Mouse (Mus musculus) adrenal gland, adult 8-10 months (tissue): Measurements from ENCODE around the gene Itprid2. TPM values are rescaled to one million over a fixed set of nuclear protein-coding genes. Genes with fewer than 3 reads are reported as not detected.
"Not testable (repeated sequence)": the region's sequence is repeated elsewhere in the genome, so short reads cannot be mapped to it uniquely, and the experiment has no call there.

Source experiments
- DNase-seq: peaks from one replicate; pipeline ENCODE4 v3.0.0; 2022
- total RNA-seq, 4 experiments: library from RNA; stranded (reverse); gene quantifications; 2 replicates each; pipeline ENCODE4 v1.2.4; 2022

The Itprid2 gene
- total RNA-seq: 10 to 100 TPM; 35.1 to 49.1 (median 43.9) TPM

- peak; percentile 96 for DNase-seq
These were observed at the start of gene Itprid2 for GRCm38 (mm10) chr2:79634528-79635400. Gene Itprid2 (plus strand): TSS chr2:79635352.

DNA sequence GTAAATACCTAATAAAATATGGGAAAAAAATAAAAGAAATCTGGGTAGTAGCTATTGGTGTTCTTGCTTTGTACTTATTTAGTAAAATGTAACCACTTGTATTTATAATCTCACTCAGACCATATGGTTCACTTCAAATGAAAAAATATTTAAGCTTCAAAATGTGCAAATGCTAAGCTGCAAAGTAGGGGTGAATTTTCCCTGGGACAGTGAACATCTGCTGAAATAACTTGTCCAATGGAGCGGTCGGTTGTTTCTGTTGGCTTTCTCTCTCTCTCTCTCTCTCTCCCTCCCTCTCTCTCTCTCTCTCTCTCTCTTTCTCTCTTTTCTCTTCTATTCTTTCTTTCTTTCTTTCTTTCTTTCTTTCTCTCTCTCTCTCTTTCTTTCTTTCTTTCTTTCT, 39.0 kb upstream of the Itprid2 start:
- DNase-seq: no peak

DNA sequence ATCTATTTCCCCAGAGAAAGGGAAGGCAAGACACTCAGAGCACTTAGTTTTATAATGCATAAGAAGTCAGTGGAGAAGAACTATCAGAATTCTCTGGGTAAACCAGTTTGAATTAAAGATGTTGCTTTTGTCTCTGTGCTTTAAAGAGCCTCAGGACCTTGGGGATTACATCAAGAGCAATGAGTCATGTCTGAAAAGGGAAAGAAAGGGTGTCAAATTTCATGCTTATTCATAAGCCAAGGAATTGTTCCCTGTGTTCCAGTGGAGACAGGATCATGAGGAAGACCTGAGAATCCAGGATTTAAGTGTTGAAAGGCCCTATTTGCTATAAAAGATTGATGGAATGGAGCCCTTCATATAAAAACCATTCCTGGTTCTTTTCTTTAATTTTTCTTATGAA, 38.1 kb upstream of the Itprid2 start:
- DNase-seq: no peak

DNA sequence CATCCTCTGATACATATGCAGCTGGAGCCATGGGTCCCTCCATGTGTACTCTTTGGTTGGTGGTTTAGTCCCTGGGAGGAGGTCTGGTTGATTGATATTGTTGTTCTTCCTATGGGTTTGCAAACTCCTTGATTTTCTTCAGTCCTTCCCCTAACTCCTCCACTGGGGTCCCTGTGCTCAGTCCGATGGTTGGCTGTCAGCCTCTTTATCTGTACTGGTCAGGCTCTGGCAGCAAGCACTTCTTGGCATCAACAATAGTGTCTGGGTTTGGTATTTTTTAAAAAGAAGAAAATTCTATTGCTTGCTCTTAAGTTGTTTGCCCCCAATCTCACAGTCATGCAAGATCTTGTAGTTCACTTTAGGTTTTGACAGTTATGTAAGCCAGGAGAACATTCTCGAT, 34.0 kb upstream of the Itprid2 start:
- not testable (repeated sequence) for DNase-seq

DNA sequence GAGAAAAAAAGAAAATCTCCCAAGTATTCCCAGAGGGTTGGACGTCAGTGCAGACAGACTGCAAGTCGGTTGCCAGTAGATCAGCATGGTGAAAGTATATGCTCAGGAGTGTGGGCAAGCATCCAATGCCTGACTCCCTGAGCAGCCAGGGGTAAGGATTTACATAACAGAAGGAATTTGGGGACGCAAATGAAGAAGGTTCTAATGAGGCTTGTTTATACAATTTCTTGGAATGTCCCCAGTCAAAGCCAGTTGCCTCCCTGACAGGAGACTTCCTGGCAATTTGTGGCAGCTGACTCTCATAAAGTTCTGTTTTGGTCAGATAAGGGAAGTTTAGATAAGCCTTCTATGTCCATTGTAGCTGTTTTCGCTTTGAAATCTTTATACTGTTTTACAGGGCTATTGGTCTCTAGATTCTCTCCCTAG, 33.4 kb upstream of the Itprid2 start:
- DNase-seq: no peak

DNA sequence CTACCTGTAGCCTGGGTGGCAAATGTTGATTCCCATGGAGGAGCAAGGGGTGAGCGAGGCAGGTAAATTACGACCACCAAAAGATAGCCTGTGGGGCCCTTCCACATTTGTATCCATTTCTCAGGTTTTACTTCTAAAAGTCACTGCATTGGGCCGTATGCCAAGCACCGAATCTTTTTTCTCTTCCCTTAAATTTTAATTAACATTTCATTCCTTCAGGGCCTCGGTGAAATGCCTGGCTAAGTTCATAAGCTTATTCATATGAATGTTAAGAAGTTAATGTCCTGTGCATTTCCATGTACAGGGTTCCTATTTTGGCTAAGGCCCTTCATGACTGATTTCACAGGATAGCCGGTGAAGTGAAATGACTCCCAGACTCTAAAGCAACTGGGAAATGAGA, 32.8 kb upstream of the Itprid2 start:
- no peak for DNase-seq

- DNase-seq: no peak
These were observed 31.8 kb upstream of the Itprid2 start for GRCm38 (mm10) chr2:79603363-79603762.

- no peak for DNase-seq
These were observed 29.1 kb upstream of the Itprid2 start for GRCm38 (mm10) chr2:79606033-79606432.

- DNase-seq: no peak
These were observed 28.0 kb upstream of the Itprid2 start for GRCm38 (mm10) chr2:79607181-79607580.

DNA sequence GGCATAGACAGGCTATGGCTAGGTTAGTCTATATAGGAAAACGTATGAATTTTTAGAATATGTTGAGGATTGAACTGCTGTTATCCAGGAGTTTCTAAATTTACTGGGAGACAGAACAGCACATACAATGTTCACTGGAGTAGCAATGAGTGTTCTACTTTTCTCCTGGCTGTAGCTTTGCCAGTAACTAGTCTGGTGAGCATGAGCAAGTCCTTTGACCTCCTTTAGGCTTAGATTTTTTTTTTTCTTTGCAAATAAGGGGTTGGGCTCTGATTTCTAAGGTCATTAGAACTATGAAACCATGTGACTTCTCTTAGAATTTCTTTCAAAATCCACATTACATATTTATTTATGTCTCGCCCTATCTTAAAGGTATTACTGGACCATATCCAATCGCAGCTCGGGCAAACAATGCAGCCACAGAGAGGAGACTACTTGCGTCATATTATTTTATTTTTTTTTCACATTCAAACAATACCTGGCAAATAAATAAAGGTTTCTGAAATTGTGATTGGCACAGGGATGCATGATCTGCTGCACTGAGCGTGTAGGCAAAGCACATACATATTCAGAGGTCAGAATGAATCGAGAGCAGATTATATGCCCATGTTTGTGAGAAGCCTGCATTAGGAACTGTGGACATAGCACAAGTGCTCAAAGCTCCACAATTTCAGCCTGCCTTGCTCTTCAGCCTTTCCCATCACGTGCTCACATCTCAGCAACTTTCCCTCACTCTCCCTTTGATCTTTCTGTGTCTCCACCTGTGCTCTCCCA, 26.7 kb upstream of the Itprid2 start:
- no peak for DNase-seq

- DNase-seq: no peak
These were observed 24.3 kb upstream of the Itprid2 start for GRCm38 (mm10) chr2:79610894-79611293.

DNA sequence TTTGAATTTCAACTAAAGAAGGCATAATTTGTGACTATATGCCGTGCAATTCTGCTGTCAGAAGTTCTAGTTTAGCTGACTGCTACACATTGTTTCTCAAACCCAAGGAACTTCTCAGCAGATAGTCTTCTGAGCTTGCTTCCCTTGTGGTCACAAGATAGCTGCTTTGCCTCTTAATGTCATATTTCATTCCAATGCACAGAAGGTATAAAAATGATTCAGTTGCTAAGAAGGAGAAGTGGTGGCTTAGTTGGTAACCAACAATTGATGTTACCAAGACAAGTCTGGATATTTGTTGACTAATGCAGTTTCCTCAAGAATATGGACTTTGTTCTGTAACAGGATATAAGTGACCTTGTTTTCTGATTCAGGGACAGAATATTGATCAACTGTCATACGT, 17.0 kb upstream of the Itprid2 start:
- no peak for DNase-seq

- DNase-seq: no peak
These were observed 16.3 kb upstream of the Itprid2 start for GRCm38 (mm10) chr2:79618614-79619568.

DNA sequence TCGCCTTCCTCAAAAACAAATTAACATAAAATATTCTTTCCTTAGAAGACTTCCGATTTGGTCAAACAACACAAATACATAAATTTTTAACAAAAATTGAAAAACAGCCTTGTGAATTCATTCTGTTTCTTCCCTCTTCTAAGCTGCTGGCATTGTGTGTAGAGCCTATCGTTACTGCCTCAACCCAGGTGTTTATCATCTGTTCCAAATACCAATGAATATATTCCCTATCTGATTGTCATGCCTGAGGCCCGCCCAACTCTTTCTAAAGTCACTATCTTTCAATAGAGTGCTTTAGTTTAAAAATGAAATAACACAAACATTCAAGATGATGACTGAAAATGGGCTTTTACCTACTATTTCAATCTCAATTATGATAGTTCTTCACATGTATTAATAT, 11.9 kb upstream of the Itprid2 start:
- DNase-seq: no peak

DNA sequence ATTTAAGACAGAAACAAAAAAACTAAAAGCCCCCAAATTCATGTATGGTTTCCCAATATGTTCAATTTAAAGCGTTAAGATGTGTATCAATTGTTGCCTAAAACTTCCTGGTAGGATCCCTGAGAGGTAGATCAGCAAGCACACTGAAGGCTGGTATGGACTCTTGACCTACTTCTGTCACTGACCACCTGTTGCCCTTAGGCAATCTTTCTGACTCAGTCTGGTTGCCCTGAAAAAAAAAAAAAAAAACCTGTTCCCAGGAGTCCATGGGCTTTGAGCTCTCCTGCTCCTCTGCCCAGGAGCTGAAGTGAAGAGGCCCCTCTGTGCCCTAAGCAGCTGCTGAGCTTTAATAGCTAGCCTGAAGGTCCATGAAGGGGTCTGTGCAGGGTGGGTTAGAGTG, 7.5 kb upstream of the Itprid2 start:
- DNase-seq: no peak

DNA sequence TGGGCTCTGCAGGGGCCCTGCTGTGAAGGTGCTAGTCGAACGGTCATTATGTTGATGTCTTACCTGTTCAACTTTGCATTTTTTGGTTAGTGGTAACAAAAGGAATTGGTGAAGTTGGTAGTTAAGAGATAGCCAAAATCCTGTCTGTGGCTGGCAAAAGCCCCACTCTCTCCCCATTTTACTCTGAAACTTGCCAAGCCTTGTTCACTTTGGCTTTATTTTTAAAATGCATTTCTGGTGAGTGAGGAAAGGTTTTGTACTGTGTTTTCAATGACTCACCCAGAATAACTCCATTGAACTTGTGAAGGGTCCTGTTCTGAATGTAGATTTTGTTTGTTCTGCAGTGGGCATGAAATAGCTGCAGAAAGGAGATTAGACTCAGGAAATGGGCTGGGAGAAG, 4.9 kb upstream of the Itprid2 start:
- DNase-seq: no peak

- peak; percentile 61 for DNase-seq
These were observed 507 bp downstream of the Itprid2 start for GRCm38 (mm10) chr2:79635426-79636291.

- DNase-seq: no peak
These were observed 3.8 kb downstream of the Itprid2 start for GRCm38 (mm10) chr2:79638924-79639323.

DNA sequence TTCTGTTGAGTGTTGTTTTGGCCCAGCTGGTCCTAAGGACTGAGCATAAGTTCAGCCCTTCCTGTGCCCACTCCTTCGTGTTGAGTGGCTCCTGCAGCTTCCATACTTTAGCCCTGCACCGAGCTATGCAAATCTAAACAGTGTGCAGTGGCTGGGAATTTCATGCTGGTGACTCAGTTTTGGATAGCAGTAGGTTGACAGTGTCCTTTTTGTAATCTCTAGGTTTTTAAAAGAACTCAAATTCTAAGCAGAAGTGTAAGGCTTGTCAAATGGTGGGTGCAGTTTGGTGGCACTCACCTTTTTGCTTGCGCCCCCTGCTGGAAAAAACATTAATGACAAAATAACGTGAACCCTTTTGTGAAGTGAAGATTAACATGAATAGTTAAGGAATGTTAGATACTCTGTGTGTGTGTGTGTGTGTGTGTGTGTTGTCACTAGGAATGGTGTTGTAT, 11.1 kb downstream of the Itprid2 start:
- DNase-seq: no peak

GRCm38 (mm10) chr2:79647094-79647493, 11.9 kb downstream of the Itprid2 start:
- no peak for DNase-seq

DNA sequence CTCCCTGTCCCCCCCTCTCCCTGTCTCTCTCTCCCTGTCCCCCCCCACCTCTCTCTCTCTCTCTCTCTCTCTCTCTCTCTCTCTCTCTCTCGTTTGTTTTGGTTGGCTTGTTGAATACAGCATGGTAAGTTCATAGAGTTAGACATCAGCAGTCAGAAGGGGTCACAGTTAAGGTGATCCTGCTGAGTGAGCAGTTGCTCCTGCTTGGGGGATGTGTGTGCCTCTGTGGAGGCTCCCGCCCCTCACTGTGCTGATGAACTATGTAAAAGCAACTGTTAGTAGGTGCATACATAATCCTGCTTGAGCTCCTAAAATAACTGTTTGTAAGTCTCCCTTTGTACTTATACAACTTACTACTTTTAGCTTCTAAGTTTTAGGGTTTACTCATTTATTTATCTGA, 12.6 kb downstream of the Itprid2 start:
- no peak for DNase-seq
